Mouse (Mus musculus) midbrain, embryonic 15.5 days (tissue): ENCODE results near the gene Kcnk3. TPM values are rescaled to one million over a fixed set of nuclear protein-coding genes. Genes with fewer than 3 reads are reported as not detected.
A peak's percentile ranks its signal among the peaks of the same experiment; 100 is the strongest.

Source experiments
- ATAC-seq: fragments of 200-750 bp; cut with Nextera tagmentation; replicated peaks from 2 replicates; pipeline ENCODE4 v1.8.0; 2017; ENCODE audit warnings: moderate TSS enrichment
- H3K27ac ChIP-seq: fragments of 300-500 bp; sonication (generic); 2 replicates; pipeline ENCODE4 v1.5.1; 2015; ENCODE audit warnings: mild to moderate bottlenecking, inconsistent platforms
- H3K27me3 ChIP-seq: fragments of 300-500 bp; sonication (generic); replicated peaks from 2 replicates; pipeline ENCODE4 v1.6.1; 2015; ENCODE audit warnings: inconsistent platforms
- H3K36me3 ChIP-seq: fragments of 300-500 bp; sonication (generic); replicated peaks from 2 replicates; pipeline ENCODE4 v1.6.1; 2015; ENCODE audit warnings: inconsistent platforms
- H3K4me1 ChIP-seq: fragments of 300-500 bp; sonication (generic); 2 replicates; pipeline ENCODE4 v1.6.1; 2015; ENCODE audit warnings: inconsistent platforms
- H3K4me2 ChIP-seq: fragments of 300-500 bp; sonication (generic); 2 replicates; pipeline ENCODE4 v1.6.1; 2015; ENCODE audit warnings: inconsistent platforms, mild to moderate bottlenecking, moderate library complexity
- H3K4me3 ChIP-seq: fragments of 300-500 bp; sonication (generic); 2 replicates; pipeline ENCODE4 v1.5.1; 2015; ENCODE audit warnings: mild to moderate bottlenecking, inconsistent platforms
- H3K9ac ChIP-seq: fragments of 300-500 bp; sonication (generic); 2 replicates; pipeline ENCODE4 v1.6.1; 2015; ENCODE audit warnings: mild to moderate bottlenecking, inconsistent platforms
- H3K9me3 ChIP-seq: fragments of 300-500 bp; sonication (generic); 2 replicates; pipeline ENCODE4 v1.6.1; 2016; ENCODE audit warnings: inconsistent platforms
- WGBS: fragments of 180-500 bp; shearing (Covaris S2); methylation state at CpG from one replicate; pipeline ENCODE4 v1.1.7; 2015; ENCODE audit warnings: mixed read lengths; 5-methylcytosine and 5-hydroxymethylcytosine counted together
- polyA plus RNA-seq: library from polyadenylated mRNA; unstranded; fragments of >200 nt; fragmentation: Nextera tagmentation; extraction: Ambion mirVana; gene quantifications from 2 replicates; pipeline ENCODE4 v1.2.1, GENCODE M21; 2015

The Kcnk3 gene
- polyA plus RNA-seq, 1 experiment from 2014 or later = 6.7 TPM

DNA sequence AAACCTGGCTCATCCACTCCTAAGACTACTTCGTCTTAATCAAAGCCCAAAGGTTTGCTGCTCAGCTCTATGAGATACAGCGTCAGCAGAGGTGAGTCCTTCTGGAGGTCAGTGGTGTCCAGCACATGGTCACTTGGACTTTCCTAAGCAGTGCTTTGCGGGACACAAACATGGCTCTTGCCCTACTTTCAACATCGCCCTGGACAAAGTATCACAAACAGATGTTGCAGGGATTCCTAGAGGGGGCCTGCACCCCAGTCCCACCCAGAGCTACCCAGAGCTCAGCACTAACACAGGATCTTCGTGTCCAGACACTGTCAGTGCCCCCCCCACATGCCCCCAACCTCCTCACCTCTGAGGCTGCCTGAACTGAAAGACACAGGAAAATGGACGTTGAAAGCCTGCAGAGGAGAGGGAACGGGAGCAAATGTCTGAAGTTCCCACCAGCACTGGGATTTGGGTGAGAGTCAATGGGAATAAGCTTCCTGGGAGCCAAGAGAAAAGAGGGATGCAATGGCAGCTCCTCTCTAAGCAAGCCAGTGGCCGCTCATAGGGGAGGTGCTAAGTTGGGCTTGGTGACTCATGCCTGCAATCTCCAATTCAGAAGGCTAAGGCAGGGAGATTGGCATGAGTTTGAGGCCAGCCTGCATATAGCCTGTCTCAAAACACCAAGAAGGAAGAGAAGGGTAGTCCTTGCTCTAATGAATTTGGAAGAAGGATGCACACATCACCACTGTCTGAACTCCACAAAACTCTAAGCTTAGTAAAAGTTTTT lies 38.5 kb downstream of the Kcnk3 start:
- Histone ChIP-seq H3K27ac (no peak overlapping the region), H3K36me3 (no peaks in the 10 kb centered on the region), H3K4me3 (no peak overlapping the region), H3K4me2 (no peak overlapping the region), H3K4me1 (peaks cover 13% of the 10 kb centered on the region), H3K9me3 (no peaks in the 10 kb centered on the region), H3K9ac (no peak overlapping the region), H3K27me3 (peaks cover 32% of the 10 kb centered on the region)
- WGBS = 80% methylated on average over 8 of the region's 8 CpGs
- ATAC-seq = no peak

DNA sequence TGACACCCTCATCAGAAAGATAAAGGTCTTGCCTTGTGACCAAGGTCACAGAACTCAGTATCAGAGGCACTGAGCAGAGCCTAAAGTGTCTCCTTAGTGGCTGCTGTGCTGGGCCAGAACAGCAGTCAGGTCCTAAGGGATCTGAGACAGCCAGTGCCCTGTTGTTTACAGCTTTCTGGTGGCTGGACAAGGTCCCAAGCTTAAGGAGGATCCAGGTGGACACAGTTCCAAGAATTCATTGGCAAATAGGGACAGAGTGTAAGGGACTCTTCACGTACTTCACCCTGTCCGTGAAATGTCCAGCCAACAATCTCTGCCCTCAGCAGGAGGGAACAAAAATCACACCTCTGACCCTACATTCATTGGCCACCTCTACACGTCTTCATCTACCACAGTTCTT lies 40.5 kb downstream of the Kcnk3 start:
- no peaks in the 10 kb centered on the region for H3K9me3 ChIP-seq
- H3K36me3 ChIP-seq = no peaks in the 10 kb centered on the region
- H3K4me3 ChIP-seq = no peak overlapping the region
- ATAC-seq = no peak
- H3K27ac ChIP-seq = no peak overlapping the region
- H3K9ac ChIP-seq = no peak overlapping the region
- H3K4me2 ChIP-seq = no peak overlapping the region
- H3K4me1 ChIP-seq = no peaks in the 10 kb centered on the region
- H3K27me3 ChIP-seq = peaks cover 15% of the 10 kb centered on the region; the same call in 1 of the 2 replicates
- 78% methylated on average over 3 of the region's 3 CpGs for WGBS

DNA sequence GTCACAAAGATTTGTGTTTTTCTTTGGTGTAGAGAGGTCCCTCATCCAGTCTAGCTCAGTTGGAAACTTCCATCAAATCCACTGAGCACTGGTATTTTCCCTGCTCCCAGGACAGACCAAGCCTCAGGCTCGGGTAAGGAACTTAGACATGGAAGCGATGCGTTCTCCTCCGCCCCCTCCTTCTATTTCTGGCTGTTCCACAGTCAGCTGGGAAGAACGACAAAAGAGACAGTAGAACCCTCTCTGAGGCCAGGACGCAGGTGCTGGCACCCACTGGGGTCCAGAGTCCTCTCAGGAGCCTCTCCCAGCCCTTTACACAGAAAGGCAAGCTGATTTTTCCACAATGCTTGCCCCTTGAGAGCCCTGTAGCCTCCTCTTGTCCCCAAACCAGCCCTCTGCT lies 42.4 kb downstream of the Kcnk3 start:
- no peaks in the 10 kb centered on the region for H3K36me3 ChIP-seq
- H3K27ac ChIP-seq = no peak overlapping the region
- H3K4me3 ChIP-seq = no peak overlapping the region
- H3K4me2 ChIP-seq = no peak overlapping the region
- no peaks in the 10 kb centered on the region for H3K9me3 ChIP-seq
- H3K9ac ChIP-seq = no peak overlapping the region
- no peaks in the 10 kb centered on the region for H3K27me3 ChIP-seq
- WGBS = 75% methylated on average over 6 of the region's 6 CpGs
- ATAC-seq = no peak
- H3K4me1 ChIP-seq = no peaks in the 10 kb centered on the region

- Histone ChIP-seq H3K36me3 (no peaks in the 10 kb centered on the region), H3K9ac (no peak overlapping the region), H3K4me1 (no peaks in the 10 kb centered on the region), H3K27me3 (no peaks in the 10 kb centered on the region), H3K4me3 (no peak overlapping the region), H3K27ac (no peak overlapping the region), H3K4me2 (no peak overlapping the region), H3K9me3 (no peaks in the 10 kb centered on the region)
- 69% methylated on average over 1 of the region's 1 CpGs for WGBS
- no peak for ATAC-seq
Measured at GRCm38 (mm10) chr5:30632134-30632533, 44.2 kb downstream of the Kcnk3 start.

- WGBS = 54% methylated on average over 7 of the region's 7 CpGs
- Histone ChIP-seq H3K4me2 (no peak overlapping the region), H3K27ac (no peak overlapping the region), H3K9me3 (no peaks in the 10 kb centered on the region), H3K4me1 (no peaks in the 10 kb centered on the region), H3K27me3 (no peaks in the 10 kb centered on the region), H3K36me3 (no peaks in the 10 kb centered on the region), H3K4me3 (no peak overlapping the region), H3K9ac (no peak overlapping the region)
- no peak for ATAC-seq
Measured at GRCm38 (mm10) chr5:30636994-30637393, 49.0 kb downstream of the Kcnk3 start.

GRCm38 (mm10) chr5:30638041-30638440 lies 50.1 kb downstream of the Kcnk3 start:
- 4% methylated on average over 6 of the region's 6 CpGs for WGBS
- peak; percentile 72 for ATAC-seq
- Histone ChIP-seq H3K4me1 (no peaks in the 10 kb centered on the region), H3K4me3 (no peak overlapping the region), H3K9me3 (no peaks in the 10 kb centered on the region), H3K9ac (no peak overlapping the region), H3K27ac (no peak overlapping the region), H3K36me3 (no peaks in the 10 kb centered on the region), H3K27me3 (no peaks in the 10 kb centered on the region), H3K4me2 (no peak overlapping the region)

- peaks cover 11% of the 10 kb centered on the region for H3K4me1 ChIP-seq
- H3K27ac ChIP-seq = no peak overlapping the region
- 69% methylated on average over 5 of the region's 5 CpGs for WGBS
- H3K4me3 ChIP-seq = no peak overlapping the region
- no peak overlapping the region for H3K9ac ChIP-seq
- no peak for ATAC-seq
- no peaks in the 10 kb centered on the region for H3K36me3 ChIP-seq
- no peaks in the 10 kb centered on the region for H3K9me3 ChIP-seq
- no peaks in the 10 kb centered on the region for H3K27me3 ChIP-seq
- H3K4me2 ChIP-seq = no peak overlapping the region
Measured at GRCm38 (mm10) chr5:30643477-30644179, 55.7 kb downstream of the Kcnk3 start.

DNA sequence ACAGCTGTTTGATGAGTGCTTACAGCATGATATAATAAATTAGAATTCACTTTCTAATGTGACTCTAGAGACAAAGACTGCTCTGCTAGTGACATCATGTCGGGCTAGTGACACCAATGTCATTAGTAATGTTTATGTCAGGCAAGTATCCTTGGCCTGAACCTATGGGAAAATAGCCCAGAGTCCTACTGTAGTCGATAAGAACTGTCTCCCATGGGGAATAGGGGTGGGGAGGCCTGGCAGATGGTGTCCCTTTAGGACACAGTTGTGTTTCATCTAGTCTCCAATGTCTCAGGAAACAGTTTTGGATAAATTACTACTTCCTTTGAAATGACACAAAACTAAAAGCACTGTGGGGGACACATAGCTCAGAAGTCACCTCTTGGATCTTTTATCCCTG lies 58.1 kb downstream of the Kcnk3 start:
- Histone ChIP-seq H3K27me3 (no peaks in the 10 kb centered on the region), H3K9ac (no peak overlapping the region), H3K36me3 (no peaks in the 10 kb centered on the region), H3K27ac (no peak overlapping the region), H3K4me3 (no peak overlapping the region), H3K9me3 (no peaks in the 10 kb centered on the region), H3K4me2 (no peak overlapping the region), H3K4me1 (peaks cover 21% of the 10 kb centered on the region)
- no peak for ATAC-seq
- 75% methylated on average over 2 of the region's 2 CpGs for WGBS

DNA sequence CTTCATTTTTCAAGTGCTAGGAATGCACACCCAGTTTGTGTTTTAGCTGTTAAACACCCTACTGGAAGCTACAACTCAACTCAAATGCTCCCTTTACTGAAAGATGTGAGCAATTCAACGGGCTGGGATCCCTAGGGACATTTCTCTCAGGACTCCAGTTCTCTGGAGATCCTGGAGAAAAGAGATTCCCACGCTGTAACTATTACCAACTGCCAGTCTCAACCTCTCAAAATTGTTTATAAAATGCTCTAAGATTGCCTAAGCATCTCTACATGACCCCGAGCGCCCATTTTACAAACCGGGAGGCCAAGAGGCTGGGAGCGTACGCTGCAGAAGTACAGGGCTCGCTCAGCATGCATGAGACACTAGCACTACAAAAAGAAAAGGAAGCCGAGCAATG lies 59.4 kb downstream of the Kcnk3 start:
- 11% methylated on average over 9 of the region's 9 CpGs for WGBS
- peak overlapping the region; percentile 56 for H3K4me3 ChIP-seq
- H3K4me1 ChIP-seq = peaks cover 21% of the 10 kb centered on the region
- H3K9me3 ChIP-seq = no peaks in the 10 kb centered on the region
- no peaks in the 10 kb centered on the region for H3K36me3 ChIP-seq
- peak overlapping the region; percentile 74 for H3K27ac ChIP-seq
- peak overlapping the region; percentile 89 for H3K4me2 ChIP-seq
- ATAC-seq = no peak; the same call in 1 of the 2 replicates
- H3K9ac ChIP-seq = peak overlapping the region; percentile 54
- no peaks in the 10 kb centered on the region for H3K27me3 ChIP-seq

- no peaks in the 10 kb centered on the region for H3K27me3 ChIP-seq
- peaks cover 21% of the 10 kb centered on the region for H3K4me1 ChIP-seq
- H3K9me3 ChIP-seq = no peaks in the 10 kb centered on the region
- peak within 1 kb of the TSS; percentile 74 for H3K27ac ChIP-seq
- peak within 1 kb of the TSS; percentile 89 for H3K4me2 ChIP-seq
- under 1% methylated on average over 38 of the region's 38 CpGs for WGBS
- peak within 1 kb of the TSS; percentile 56 for H3K4me3 ChIP-seq
- peak; percentile 96 for ATAC-seq
- H3K36me3 ChIP-seq = no peaks in the 10 kb centered on the region
- H3K9ac ChIP-seq = peak within 1 kb of the TSS; percentile 54
Measured at GRCm38 (mm10) chr5:30647815-30648560, 60.0 kb downstream of the Kcnk3 start, which contains the start of gene Slc35f6. Gene Slc35f6 (plus strand): TSS chr5:30647933.

GRCm38 (mm10) chr5:30649558-30649957 lies 61.6 kb downstream of the Kcnk3 start:
- peaks cover 21% of the 10 kb centered on the region for H3K4me1 ChIP-seq
- WGBS = 83% methylated on average over 4 of the region's 4 CpGs
- H3K4me2 ChIP-seq = no peak overlapping the region
- no peaks in the 10 kb centered on the region for H3K36me3 ChIP-seq
- H3K27me3 ChIP-seq = no peaks in the 10 kb centered on the region
- H3K9me3 ChIP-seq = no peaks in the 10 kb centered on the region
- H3K4me3 ChIP-seq = no peak overlapping the region
- no peak overlapping the region for H3K9ac ChIP-seq
- no peak overlapping the region for H3K27ac ChIP-seq
- no peak for ATAC-seq

- Histone ChIP-seq H3K9me3 (no peaks in the 10 kb centered on the region), H3K27me3 (no peaks in the 10 kb centered on the region), H3K4me3 (no peak overlapping the region), H3K27ac (no peak overlapping the region), H3K4me1 (peaks cover 21% of the 10 kb centered on the region), H3K36me3 (peaks cover 3% of the 10 kb centered on the region; the same call in 1 of the 2 replicates), H3K4me2 (no peak overlapping the region), H3K9ac (no peak overlapping the region)
- ATAC-seq = no peak
- 79% methylated on average over 3 of the region's 3 CpGs for WGBS
Measured at GRCm38 (mm10) chr5:30650756-30651155, 62.8 kb downstream of the Kcnk3 start.
